Mouse (Mus musculus) megakaryocyte, embryonic 14.5 days (primary cell): ENCODE results near the gene Gm4707. TPM values are rescaled to one million over a fixed set of nuclear protein-coding genes. Genes with fewer than 3 reads are reported as not detected.
"Not testable (repeated sequence)": the region's sequence is repeated elsewhere in the genome, so short reads cannot be mapped to it uniquely, and the experiment has no call there.

Experiments used
- H3K27me3 ChIP-seq: replicated peaks from 2 replicates; pipeline ENCODE3; 2012; ENCODE audit warnings: inconsistent platforms
- H3K36me3 ChIP-seq: replicated peaks from 2 replicates; pipeline ENCODE3; 2012; ENCODE audit warnings: low read length, inconsistent platforms, mixed read lengths
- H3K4me1 ChIP-seq: 2 replicates; pipeline ENCODE4 v1.6.1; 2012; ENCODE audit warnings: inconsistent platforms
- H3K4me3 ChIP-seq: replicated peaks from 2 replicates; pipeline ENCODE3; 2012; ENCODE audit warnings: moderate library complexity, mild to moderate bottlenecking, inconsistent platforms
- H3K9me3 ChIP-seq: 2 replicates; pipeline ENCODE4 v1.6.1; 2012; ENCODE audit warnings: inconsistent platforms
- FLI1 ChIP-seq: IDR thresholded peaks from 2 replicates; pipeline ENCODE4 v1.6.1; 2012; ENCODE audit warnings: low read length, inconsistent platforms, mixed read lengths
- GATA1 ChIP-seq: IDR thresholded peaks from 3 replicates; pipeline ENCODE4 v1.6.1; 2012; ENCODE audit warnings: mixed read lengths, low read length, inconsistent platforms, borderline replicate concordance
- polyA plus RNA-seq: library from polyadenylated mRNA; stranded (reverse); fragments of >175 nt; gene quantifications from 2 replicates; pipeline ENCODE4 v1.2.3, GENCODE M21; 2012; ENCODE audit warnings: low replicate concordance; ENCODE audit not compliant: insufficient read depth

Gm4707 gene
- polyA plus RNA-seq, 1 experiment: 0.15 TPM

- no peaks in the 10 kb centered on the region for H3K4me1 ChIP-seq
- no peak overlapping the region for H3K4me3 ChIP-seq
- peaks cover 7% of the 10 kb centered on the region; the same call in 1 of the 2 replicates for H3K9me3 ChIP-seq
- peaks cover 74% of the 10 kb centered on the region for H3K36me3 ChIP-seq
- TF ChIP-seq GATA1 (no peak), FLI1 (no peak)
- H3K27me3 ChIP-seq: no peaks in the 10 kb centered on the region
Observed at GRCm38 (mm10) chr17:71445191-71445590, 14.5 kb downstream of the Gm4707 start.

GRCm38 (mm10) chr17:71444718-71445117, 15.0 kb downstream of the Gm4707 start:
- Histone ChIP-seq H3K9me3 (peaks cover 7% of the 10 kb centered on the region; the same call in 1 of the 2 replicates), H3K36me3 (peaks cover 78% of the 10 kb centered on the region), H3K27me3 (no peaks in the 10 kb centered on the region), H3K4me1 (no peaks in the 10 kb centered on the region), H3K4me3 (no peak overlapping the region)
- TF ChIP-seq FLI1 (no peak), GATA1 (no peak)

- H3K9me3 ChIP-seq: peaks cover 7% of the 10 kb centered on the region; the same call in 1 of the 2 replicates
- no peaks in the 10 kb centered on the region for H3K4me1 ChIP-seq
- TF ChIP-seq FLI1 (no peak), GATA1 (no peak)
- H3K4me3 ChIP-seq: no peak overlapping the region
- H3K27me3 ChIP-seq: no peaks in the 10 kb centered on the region
- H3K36me3 ChIP-seq: peaks cover 80% of the 10 kb centered on the region
Observed at GRCm38 (mm10) chr17:71444126-71444525, 15.6 kb downstream of the Gm4707 start.

GRCm38 (mm10) chr17:71443273-71443672, 16.4 kb downstream of the Gm4707 start:
- H3K36me3 ChIP-seq: peaks cover 75% of the 10 kb centered on the region
- H3K4me1 ChIP-seq: no peaks in the 10 kb centered on the region
- no peak for TF ChIP-seq FLI1
- no peak for TF ChIP-seq GATA1
- H3K9me3 ChIP-seq: peaks cover 7% of the 10 kb centered on the region; the same call in 1 of the 2 replicates
- H3K4me3 ChIP-seq: no peak overlapping the region
- no peaks in the 10 kb centered on the region for H3K27me3 ChIP-seq

- peaks cover 27% of the 10 kb centered on the region for H3K4me1 ChIP-seq
- H3K36me3 ChIP-seq: peaks cover 75% of the 10 kb centered on the region
- peaks cover 12% of the 10 kb centered on the region for H3K9me3 ChIP-seq
- H3K4me3 ChIP-seq, H3K27me3 ChIP-seq: not testable (repeated sequence)
Observed at GRCm38 (mm10) chr17:71422502-71422901, 37.2 kb downstream of the Gm4707 start.

GRCm38 (mm10) chr17:71419448-71419847, 40.3 kb downstream of the Gm4707 start:
- H3K27me3 ChIP-seq, H3K4me3 ChIP-seq: not testable (repeated sequence)
- H3K4me1 ChIP-seq: peaks cover 19% of the 10 kb centered on the region
- peaks cover 76% of the 10 kb centered on the region for H3K36me3 ChIP-seq
- peaks cover 12% of the 10 kb centered on the region for H3K9me3 ChIP-seq

GRCm38 (mm10) chr17:71417008-71417407, 42.7 kb downstream of the Gm4707 start:
- H3K27me3 ChIP-seq: no peaks in the 10 kb centered on the region
- peaks cover 6% of the 10 kb centered on the region for H3K9me3 ChIP-seq
- no peak overlapping the region for H3K4me3 ChIP-seq
- H3K4me1 ChIP-seq: peaks cover 13% of the 10 kb centered on the region
- H3K36me3 ChIP-seq: peaks cover 71% of the 10 kb centered on the region
- TF ChIP-seq GATA1 (no peak), FLI1 (no peak)

Other genes starting within 250 kb of the Gm4707 start
- gene Emilin2, start 147.9 kb downstream of the Gm4707 start, polyA plus RNA-seq: 133 and 271 TPM in 2 replicates
- gene Smchd1, start 15.4 kb upstream of the Gm4707 start, polyA plus RNA-seq: 1.8 and 4.1 TPM in 2 replicates
- gene Ndc80, start 66.9 kb upstream of the Gm4707 start, polyA plus RNA-seq: 1.2 and 2.9 TPM in 2 replicates
- not detected in 2 replicates for gene Spdya, start 92.1 kb upstream of the Gm4707 start, polyA plus RNA-seq
- 2.2 and 15.4 TPM in 2 replicates for gene Wdr43, start 156.0 kb upstream of the Gm4707 start, polyA plus RNA-seq
- gene Togaram2, start 213.3 kb upstream of the Gm4707 start, polyA plus RNA-seq: not detected in 2 replicates